Mouse (Mus musculus) forebrain, embryonic 16.5 days (tissue): ENCODE measurements around the gene Igsf8. TPM values are rescaled to one million over a fixed set of nuclear protein-coding genes. Genes with fewer than 3 reads are reported as not detected.

ENCODE experiments used
- ATAC-seq: fragments of 200-750 bp; cut with Nextera tagmentation; 2 replicates; pipeline ENCODE4 v1.8.0; 2017; ENCODE audit warnings: mild to moderate bottlenecking, moderate library complexity
- H3K27ac ChIP-seq: fragments of 300-500 bp; sonication (generic); 2 replicates; pipeline ENCODE4 v1.5.1; 2014; ENCODE audit warnings: low read length, control low read depth
- H3K27me3 ChIP-seq: fragments of 300-500 bp; sonication (generic); replicated peaks from 2 replicates; pipeline ENCODE4 v1.6.1; 2014; ENCODE audit warnings: low read length; ENCODE audit not compliant: control insufficient read depth, insufficient read depth
- H3K36me3 ChIP-seq: fragments of 300-500 bp; sonication (generic); 2 replicates; pipeline ENCODE4 v1.6.1; 2014; ENCODE audit not compliant: control insufficient read depth, insufficient read depth
- H3K4me1 ChIP-seq: fragments of 300-500 bp; sonication (generic); replicated peaks from 2 replicates; pipeline ENCODE4 v1.6.1; 2014; ENCODE audit warnings: low read length; ENCODE audit not compliant: control insufficient read depth, insufficient read depth
- H3K4me2 ChIP-seq: fragments of 300-500 bp; sonication (generic); 2 replicates; pipeline ENCODE4 v1.6.1; 2014; ENCODE audit warnings: mild to moderate bottlenecking, low read length, control low read depth
- H3K4me3 ChIP-seq: fragments of 300-500 bp; sonication (generic); replicated peaks from 2 replicates; pipeline ENCODE4 v1.5.1; 2014; ENCODE audit warnings: mild to moderate bottlenecking, low read length, control low read depth
- H3K9ac ChIP-seq: fragments of 300-500 bp; sonication (generic); replicated peaks from 2 replicates; pipeline ENCODE4 v1.6.1; 2014; ENCODE audit warnings: low read depth, low read length, control low read depth
- H3K9me3 ChIP-seq: fragments of 300-500 bp; sonication (generic); 2 replicates; pipeline ENCODE4 v1.6.1; 2016; ENCODE audit warnings: low read length; ENCODE audit not compliant: control insufficient read depth
- WGBS: fragments of 180-500 bp; shearing (Covaris S2); extraction: QIAGEN DNeasy Blood & Tissue Kit; methylation state at CpG from one replicate; pipeline ENCODE4 v1.1.7; 2014; 5-methylcytosine and 5-hydroxymethylcytosine counted together
- polyA plus RNA-seq: library from polyadenylated mRNA; unstranded; fragments of >200 nt; fragmentation: Nextera tagmentation; extraction: Ambion mirVana; gene quantifications from 2 replicates; pipeline ENCODE4 v1.2.1, GENCODE M21; 2015

Igsf8 gene
- polyA plus RNA-seq, 1 experiment from 2014 or later: 136 TPM

- Histone ChIP-seq H3K4me2 (peak within 1 kb of the TSS; percentile 40), H3K9me3 (no peaks in the 10 kb centered on the region), H3K27me3 (no peaks in the 10 kb centered on the region), H3K9ac (peak within 1 kb of the TSS; percentile 49), H3K27ac (peak within 1 kb of the TSS; percentile 17; the same call in 1 of the 2 replicates), H3K4me1 (peaks cover 24% of the 10 kb centered on the region), H3K4me3 (peak within 1 kb of the TSS; percentile 33), H3K36me3 (no peaks in the 10 kb centered on the region)
- ATAC-seq: peak; percentile 87
- WGBS: 14% methylated on average over 9 of the region's 9 CpGs
Measured at GRCm38 (mm10) chr1:172329131-172329530, 67.7 kb downstream of the Igsf8 start, which contains the start of gene Kcnj9. Gene Kcnj9, minus strand, starts transcription at chr1:172329318.

- 0 out of 2 replicates have a peak overlapping the region, but pooled peaks have one; percentile 2 for H3K9ac ChIP-seq
- WGBS: 71% methylated on average over 6 of the region's 6 CpGs
- no peaks in the 10 kb centered on the region for H3K9me3 ChIP-seq
- H3K36me3 ChIP-seq: no peaks in the 10 kb centered on the region
- H3K27ac ChIP-seq: peak overlapping the region; percentile 17; the same call in 1 of the 2 replicates
- peak; percentile 5; the same call in 1 of the 2 replicates for ATAC-seq
- peak overlapping the region; percentile 40 for H3K4me2 ChIP-seq
- H3K27me3 ChIP-seq: no peaks in the 10 kb centered on the region
- H3K4me1 ChIP-seq: peaks cover 21% of the 10 kb centered on the region
- H3K4me3 ChIP-seq: no peak overlapping the region
Measured at GRCm38 (mm10) chr1:172329616-172330015, 68.2 kb downstream of the Igsf8 start.

GRCm38 (mm10) chr1:172331422-172331947 is 70.0 kb downstream of the Igsf8 start:
- 51% methylated on average over 8 of the region's 8 CpGs for WGBS
- Histone ChIP-seq H3K4me3 (no peak overlapping the region), H3K27me3 (no peaks in the 10 kb centered on the region), H3K4me1 (peaks cover 14% of the 10 kb centered on the region), H3K4me2 (no peak overlapping the region), H3K36me3 (no peaks in the 10 kb centered on the region), H3K27ac (no peak overlapping the region), H3K9ac (no peak overlapping the region), H3K9me3 (no peaks in the 10 kb centered on the region)
- ATAC-seq: no peak

GRCm38 (mm10) chr1:172332925-172333324 is 71.5 kb downstream of the Igsf8 start:
- Histone ChIP-seq H3K9ac (no peak overlapping the region), H3K4me3 (no peak overlapping the region), H3K9me3 (no peaks in the 10 kb centered on the region), H3K27ac (no peak overlapping the region), H3K4me2 (no peak overlapping the region), H3K36me3 (no peaks in the 10 kb centered on the region), H3K4me1 (peaks cover 13% of the 10 kb centered on the region), H3K27me3 (no peaks in the 10 kb centered on the region)
- WGBS: 87% methylated on average over 2 of the region's 2 CpGs
- ATAC-seq: no peak

DNA sequence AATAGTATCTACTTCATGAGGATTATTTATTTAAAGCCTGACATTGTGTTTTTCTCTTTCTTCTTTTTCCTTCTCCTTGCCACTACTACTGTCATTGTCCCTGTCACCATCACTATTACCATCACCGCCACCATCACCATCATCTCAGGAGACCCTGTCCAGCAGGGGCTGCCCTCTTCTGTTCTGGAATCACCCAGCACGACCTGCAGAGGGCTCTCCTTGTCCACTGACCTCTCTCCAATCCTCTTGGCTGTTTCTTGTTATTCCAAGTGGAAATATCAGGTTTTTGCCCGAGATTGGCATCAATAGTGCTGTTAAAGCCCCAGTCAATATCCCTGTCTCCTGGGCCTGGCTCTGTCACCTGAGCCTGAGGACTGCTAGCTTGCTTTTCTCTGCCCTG is 72.1 kb downstream of the Igsf8 start:
- WGBS: 17% methylated on average over 3 of the region's 3 CpGs
- no peak overlapping the region for H3K4me2 ChIP-seq
- H3K4me1 ChIP-seq: peaks cover 12% of the 10 kb centered on the region
- H3K27ac ChIP-seq: no peak overlapping the region
- no peak overlapping the region for H3K9ac ChIP-seq
- no peak overlapping the region for H3K4me3 ChIP-seq
- no peaks in the 10 kb centered on the region for H3K36me3 ChIP-seq
- H3K9me3 ChIP-seq: no peaks in the 10 kb centered on the region
- no peak for ATAC-seq
- no peaks in the 10 kb centered on the region for H3K27me3 ChIP-seq

DNA sequence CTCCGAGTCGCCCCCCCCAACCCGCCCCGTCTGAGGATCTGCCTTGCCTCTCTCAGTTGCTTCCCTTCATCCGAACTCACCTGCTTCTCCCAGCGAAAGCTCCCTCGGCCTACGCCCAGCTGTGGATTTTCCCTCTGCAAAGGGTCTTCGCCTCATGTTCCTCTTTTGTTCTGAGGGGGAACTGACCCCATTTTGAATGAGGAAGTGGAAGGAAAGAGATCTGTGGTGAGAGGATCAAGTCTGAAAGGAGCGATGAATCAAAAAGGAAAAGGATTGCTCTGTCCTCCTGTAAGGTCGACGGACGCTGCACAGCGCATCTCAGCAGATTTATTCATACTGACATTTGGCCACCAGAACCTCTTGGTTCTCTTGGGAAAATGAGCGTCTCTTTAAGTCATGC is 74.4 kb downstream of the Igsf8 start:
- H3K4me3 ChIP-seq: no peak overlapping the region
- H3K36me3 ChIP-seq: no peaks in the 10 kb centered on the region
- H3K4me2 ChIP-seq: no peak overlapping the region
- WGBS: 86% methylated on average over 15 of the region's 15 CpGs
- H3K9me3 ChIP-seq: no peaks in the 10 kb centered on the region
- H3K27me3 ChIP-seq: no peaks in the 10 kb centered on the region
- peaks cover 5% of the 10 kb centered on the region for H3K4me1 ChIP-seq
- H3K9ac ChIP-seq: no peak overlapping the region
- H3K27ac ChIP-seq: no peak overlapping the region
- ATAC-seq: no peak

DNA sequence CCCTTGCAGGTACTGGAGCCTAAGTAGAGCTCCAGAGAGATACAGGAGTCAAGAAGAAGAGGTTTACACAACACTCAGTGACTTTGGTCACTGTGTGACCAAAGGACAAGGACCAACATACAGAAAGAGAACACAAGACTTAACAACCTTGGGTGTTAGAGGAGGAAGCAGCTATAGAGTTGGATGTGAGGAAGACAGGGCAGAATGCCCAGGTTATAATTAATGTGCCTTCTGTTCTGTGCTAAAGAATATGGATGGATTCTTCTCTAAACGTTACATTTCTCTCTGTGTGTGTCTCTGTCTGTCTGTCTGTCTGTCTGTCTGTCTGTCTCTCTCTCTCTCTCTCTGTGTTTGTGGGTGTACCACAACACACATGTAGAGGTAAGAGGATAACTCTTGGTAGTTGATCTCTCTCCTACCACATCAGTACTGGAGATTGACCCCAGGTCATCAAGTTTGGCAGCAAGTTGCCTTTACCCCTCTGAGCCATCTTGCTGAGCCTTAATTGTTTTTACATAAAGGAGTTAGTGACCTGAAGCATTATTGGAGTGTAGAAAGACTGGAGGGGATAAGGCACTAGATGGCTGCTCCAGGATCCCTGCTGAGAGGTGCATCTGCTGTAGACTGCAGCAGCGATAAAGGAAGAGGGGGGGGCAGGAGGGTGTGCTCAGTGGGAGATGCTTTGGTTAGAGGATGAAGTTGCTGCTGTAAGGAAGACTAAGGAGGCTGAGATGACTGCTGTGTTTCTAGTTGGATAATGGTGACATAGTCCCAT is 76.2 kb downstream of the Igsf8 start:
- Histone ChIP-seq H3K27ac (no peak overlapping the region), H3K4me1 (peaks cover 5% of the 10 kb centered on the region), H3K9me3 (no peaks in the 10 kb centered on the region), H3K4me3 (no peak overlapping the region), H3K4me2 (no peak overlapping the region), H3K36me3 (no peaks in the 10 kb centered on the region), H3K27me3 (no peaks in the 10 kb centered on the region), H3K9ac (no peak overlapping the region)
- ATAC-seq: no peak
- 31% methylated on average over 2 of the region's 2 CpGs for WGBS

DNA sequence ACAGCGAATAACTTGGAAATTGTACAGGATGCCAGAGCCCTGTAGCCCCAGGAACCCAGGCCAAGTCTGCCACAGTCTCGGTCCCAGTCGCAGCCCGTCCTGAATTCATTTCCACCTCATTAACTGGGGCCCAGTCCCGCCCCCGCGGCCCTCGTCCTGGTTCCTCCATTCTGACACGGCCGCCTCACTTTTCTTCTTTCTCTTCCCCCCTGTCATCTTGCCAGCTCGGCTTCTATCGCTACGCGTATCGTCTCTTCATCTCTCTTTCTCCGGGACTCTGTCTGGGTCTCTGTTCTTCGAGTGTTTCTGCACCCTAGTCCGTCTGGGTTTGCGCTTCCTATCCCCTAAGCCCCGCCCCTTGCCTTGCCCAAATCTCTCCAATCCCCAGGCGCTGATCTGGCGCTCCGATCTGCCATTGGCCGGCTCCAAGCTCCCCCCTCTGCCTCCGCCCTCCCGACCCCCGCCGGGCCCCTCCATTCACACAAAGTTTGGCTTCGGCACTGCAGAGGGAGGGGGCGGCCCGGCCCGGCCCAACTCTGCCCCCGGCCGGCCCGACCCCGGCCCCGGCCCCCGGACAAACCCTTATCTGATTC is 79.4 kb downstream of the Igsf8 start, which contains the start of gene Kcnj10:
TSS of gene Kcnj10 (plus strand) at position 482 of the 593 bp plus-strand sequence.
- Histone ChIP-seq H3K4me2 (peak within 1 kb of the TSS; percentile 65), H3K27me3 (no peaks in the 10 kb centered on the region), H3K4me3 (peak within 1 kb of the TSS; percentile 53), H3K9ac (peak within 1 kb of the TSS; percentile 44), H3K36me3 (no peaks in the 10 kb centered on the region), H3K27ac (peak within 1 kb of the TSS; percentile 59; the same call in 1 of the 2 replicates), H3K9me3 (no peaks in the 10 kb centered on the region), H3K4me1 (peaks cover 5% of the 10 kb centered on the region)
- peak; percentile 96 for ATAC-seq
- WGBS: under 1% methylated on average over 36 of the region's 38 CpGs

- H3K9ac ChIP-seq: peak overlapping the region; percentile 33; the same call in 1 of the 2 replicates
- WGBS: 12% methylated on average over 10 of the region's 10 CpGs
- no peaks in the 10 kb centered on the region for H3K9me3 ChIP-seq
- H3K27ac ChIP-seq: peak overlapping the region; percentile 33; the same call in 1 of the 2 replicates
- peaks cover 5% of the 10 kb centered on the region for H3K4me1 ChIP-seq
- no peaks in the 10 kb centered on the region for H3K27me3 ChIP-seq
- H3K4me2 ChIP-seq: peak overlapping the region; percentile 65
- H3K36me3 ChIP-seq: no peaks in the 10 kb centered on the region
- peak; percentile 2; the same call in 1 of the 2 replicates for ATAC-seq
- H3K4me3 ChIP-seq: peak overlapping the region; percentile 53
Measured at GRCm38 (mm10) chr1:172341386-172341785, 79.9 kb downstream of the Igsf8 start.
